Mouse (Mus musculus): ENCODE data around the gene Rreb1.

The Rreb1 gene

GRCm38 (mm10) chr13:37778147-37778593 lies at the start of gene Rreb1:
Gene Rreb1 (plus strand): TSS chr13:37778400.
- no peak for DNase-seq (ENCODE audit: low read depth, low spot score)

GRCm38 (mm10) chr13:37728551-37728950 lies 49.6 kb upstream of the Rreb1 start:
- DNase-seq (ENCODE audit: low read depth, low spot score), result no peak

GRCm38 (mm10) chr13:37731914-37732693 lies 46.1 kb upstream of the Rreb1 start:
- no peak for DNase-seq (ENCODE audit: low read depth, low spot score)

- DNase-seq (ENCODE audit: low read depth, low spot score), result no peak
Measured at GRCm38 (mm10) chr13:37734501-37734900, 43.7 kb upstream of the Rreb1 start.

- DNase-seq (ENCODE audit: low read depth, low spot score), result no peak
Measured at GRCm38 (mm10) chr13:37740111-37740510, 38.1 kb upstream of the Rreb1 start.

- no peak for DNase-seq (ENCODE audit: low read depth, low spot score)
Measured at GRCm38 (mm10) chr13:37740752-37741151, 37.4 kb upstream of the Rreb1 start.

GRCm38 (mm10) chr13:37742248-37742647 lies 36.0 kb upstream of the Rreb1 start:
- DNase-seq (ENCODE audit: low read depth, low spot score), result no peak

GRCm38 (mm10) chr13:37747504-37747903 lies 30.7 kb upstream of the Rreb1 start:
- no peak for DNase-seq (ENCODE audit: low read depth, low spot score)

- DNase-seq (ENCODE audit: low read depth, low spot score), result no peak
Measured at GRCm38 (mm10) chr13:37749485-37749884, 28.7 kb upstream of the Rreb1 start.

GRCm38 (mm10) chr13:37751154-37751950 lies 26.8 kb upstream of the Rreb1 start:
- no peak for DNase-seq (ENCODE audit: low read depth, low spot score)

GRCm38 (mm10) chr13:37759341-37760012 lies 18.7 kb upstream of the Rreb1 start:
- no peak for DNase-seq (ENCODE audit: low read depth, low spot score)

GRCm38 (mm10) chr13:37760013-37760342 lies 18.2 kb upstream of the Rreb1 start:
- DNase-seq (ENCODE audit: low read depth, low spot score), result no peak

GRCm38 (mm10) chr13:37760373-37760772 lies 17.8 kb upstream of the Rreb1 start:
- DNase-seq (ENCODE audit: low read depth, low spot score), result no peak

- no peak for DNase-seq (ENCODE audit: low read depth, low spot score)
Measured at GRCm38 (mm10) chr13:37760957-37761941, 17.0 kb upstream of the Rreb1 start.

GRCm38 (mm10) chr13:37763800-37764407 lies 14.3 kb upstream of the Rreb1 start:
- DNase-seq (ENCODE audit: low read depth, low spot score), result no peak

- DNase-seq (ENCODE audit: low read depth, low spot score), result no peak
Measured at GRCm38 (mm10) chr13:37769777-37770176, 8.4 kb upstream of the Rreb1 start.

- DNase-seq (ENCODE audit: low read depth, low spot score), result no peak
Measured at GRCm38 (mm10) chr13:37773476-37773875, 4.7 kb upstream of the Rreb1 start.

GRCm38 (mm10) chr13:37776675-37777074 lies 1.5 kb upstream of the Rreb1 start:
- DNase-seq (ENCODE audit: low read depth, low spot score), result no peak

- no peak for DNase-seq (ENCODE audit: low read depth, low spot score)
Measured at GRCm38 (mm10) chr13:37777351-37778146, 651 bp upstream of the Rreb1 start.

All from brain, embryonic 18.5 days (tissue).